Mouse (Mus musculus) liver, embryonic 14.5 days (tissue): ENCODE data around the gene Crispld2.

Source experiments
- CTCF ChIP-seq: IDR thresholded peaks from 2 replicates; pipeline ENCODE4 v1.5.1; 2016; ENCODE audit warnings: antibody characterized with exemption, low read depth, control low read depth
- EP300 ChIP-seq: IDR thresholded peaks from 2 replicates; pipeline ENCODE4 v1.6.1; 2016; ENCODE audit warnings: antibody characterized with exemption, low read depth

DNA sequence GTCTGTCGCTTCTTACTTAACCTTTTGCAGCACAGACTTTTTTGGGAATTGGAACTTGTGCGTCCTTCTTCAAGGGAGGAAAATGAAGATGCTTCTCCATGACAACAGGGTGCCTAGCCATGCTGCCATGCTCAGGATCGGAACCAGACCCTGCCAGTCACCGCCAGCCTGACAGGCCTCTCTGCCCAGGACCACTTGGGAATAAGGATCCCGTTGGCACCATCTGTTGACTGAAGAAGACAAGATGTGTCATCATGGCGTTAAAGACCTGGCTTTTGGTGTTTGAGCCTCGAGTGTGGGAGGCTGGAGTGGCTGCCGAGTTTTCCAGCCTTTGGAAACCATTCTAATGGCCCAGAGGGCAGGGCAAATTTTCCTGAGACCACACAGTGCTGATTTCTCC lies 45.4 kb downstream of the Crispld2 start:
- TF ChIP-seq CTCF, result no peak
- no peak for TF ChIP-seq EP300
